ENCODE assay signal across 9 mouse cellular contexts in genomic region chr11:53758791-53759351, GRCm38 (mm10). TPM values are rescaled to one million over a fixed set of nuclear protein-coding genes. Genes with fewer than 3 reads are reported as not detected.
DNase-seq lines count a peak whose midpoint lies in the region; ATAC-seq and TF ChIP-seq lines count a peak whose summit lies in the region.
"Had no signal": no experiment of that assay in that cellular context is flagged by ENCODE, and none has a peak within 500 bp of the region (broad histone marks: within the 10 kb centered on the region; RNA-seq: fewer than 3 reads in every experiment).

No protein-coding gene starts in this region.

- H3K9ac ChIP-seq in stomach, embryonic 14.5 days (replicated peaks; ENCODE audit: low read depth, low read length), result no peak overlapping the region

- no peak overlapping the region for H3K4me2 ChIP-seq in stomach, embryonic 14.5 days (replicated peaks; ENCODE audit: low read depth, low read length)

- no peak overlapping the region for H3K27ac ChIP-seq in kidney, adult 2 months (ENCODE audit: insufficient read depth, low read depth, low read length)
- H3K27ac ChIP-seq in stomach, embryonic 14.5 days (ENCODE audit: low read length), result peak overlapping the region; percentile 3; the same call in 1 of the 2 replicates

- ATAC-seq in Patski, result no peak
- no peak for ATAC-seq in stomach, embryonic 14.5 days (ENCODE audit: insufficient number of reproducible peaks, insufficient read depth, low FRiP score, low read depth)

- H3K36me3 ChIP-seq in kidney, adult 2 months (ENCODE audit: control insufficient read depth, insufficient read depth, low read length), result no peaks in the 10 kb centered on the region
- no peaks in the 10 kb centered on the region for H3K36me3 ChIP-seq in stomach, embryonic 14.5 days (ENCODE audit: control insufficient read depth, insufficient read depth, low read length)

- 42% methylated on average over 6 of the region's 6 CpGs for WGBS in kidney, adult 2 months
- WGBS in stomach, embryonic 14.5 days, result 43% methylated on average over 6 of the region's 6 CpGs

- H3K4me1 ChIP-seq in kidney, adult 2 months (ENCODE audit: control insufficient read depth, insufficient read depth, low read length), result peaks cover 29% of the 10 kb centered on the region
- H3K4me1 ChIP-seq in stomach, embryonic 14.5 days (ENCODE audit: control insufficient read depth, insufficient read depth, low read length), result peaks cover 45% of the 10 kb centered on the region; the same call in 1 of the 2 replicates

- POLR2A ChIA-PET in Patski (lab: Charles Lee), result no interaction called here

- CTCF ChIA-PET in Patski (lab: Charles Lee), result interaction anchor here (1.0 to 3.3 kb wide), 5 partner anchors 21 to 94 kb away, joined by 4 to 29 read pairs (median 4); no protein-coding TSS in a partner anchor

- H3K4me3 ChIP-seq in kidney, adult 2 months (ENCODE audit: insufficient read depth, low read depth, low read length), result no peak overlapping the region
- no peak overlapping the region for H3K4me3 ChIP-seq in stomach, embryonic 14.5 days (ENCODE audit: low read depth, low read length)

- no peaks in the 10 kb centered on the region for H3K9me3 ChIP-seq in stomach, embryonic 14.5 days (ENCODE audit: control insufficient read depth, low read depth, low read length)

- H3K27me3 ChIP-seq in kidney, adult 2 months (replicated peaks; ENCODE audit: control insufficient read depth, insufficient read depth, low read length), result no peaks in the 10 kb centered on the region
- no peaks in the 10 kb centered on the region for H3K27me3 ChIP-seq in Patski
- no peaks in the 10 kb centered on the region for H3K27me3 ChIP-seq in stomach, embryonic 14.5 days (ENCODE audit: control insufficient read depth, insufficient read depth, low read length)

- TF ChIP-seq CTCF in kidney, adult 2 months (conservative IDR thresholded peaks at IDR 0.05; ENCODE audit: insufficient read depth, insufficient read length, low read depth, low read length), result peak; percentile 53
- TF ChIP-seq CTCF in Patski (IDR thresholded peaks at IDR 0.05), result peak; percentile 60

- no peak for TF ChIP-seq POLR2A in kidney, adult 2 months (IDR thresholded peaks at IDR 0.05; ENCODE audit: low read depth, low read length)

- in situ Hi-C loops in Patski (cut with MboI; ENCODE audit: low pct_unique_long_range_greater_than_20kb), result no loop called here

- DNase-seq in kidney, adult 2 months, result peak; percentile 66
- DNase-seq in kidney, adult 8-10 months, result no peak
- DNase-seq in Patski (ENCODE audit: low read depth, low spot score), result no peak
- DNase-seq in induced T-regulatory cell, adult 2 months (ENCODE audit: low read depth), result peak; percentile 54
- DNase-seq in spleen, postnatal 4 days (ENCODE audit: low spot score in 2 of 2), result no peak
- no peak for DNase-seq in right cerebral cortex, adult 2 months (ENCODE audit: low spot score in 2 of 2)
- no peak for DNase-seq in right cerebral cortex, adult 18-20 months

RNA-seq across cellular contexts. Expression of gene Irf1, which starts 10.9 kb away (rescaled TPM):
- polyA plus RNA-seq in kidney, adult 2 months (2012; rRNA removed), result 31.5 and 35.5 TPM in 2 replicates
- 30.7 TPM for polyA plus RNA-seq in Patski (2021)
- polyA plus RNA-seq in stomach, embryonic 14.5 days (2014; fragmentation: Nextera tagmentation; extraction: Ambion mirVana), result 19.3 and 21.6 TPM in 2 replicates

RNA-seq across cellular contexts. Expression of gene Gm17334, which starts 14.1 kb away (rescaled TPM):
- polyA plus RNA-seq in kidney, adult 2 months (2012; rRNA removed), result 0.91 and 1.1 TPM in 2 replicates
- polyA plus RNA-seq in Patski (2021), result 0.44 TPM
- polyA plus RNA-seq in stomach, embryonic 14.5 days (2014; fragmentation: Nextera tagmentation; extraction: Ambion mirVana), result 0.46 TPM in 1 of 2 replicates, not detected in the other
- polyA plus RNA-seq: limb, embryonic 11.5 days had no signal

RNA-seq across cellular contexts. Expression of gene Il5, which starts 38.3 kb away (rescaled TPM):
- 0.08 TPM in 1 of 2 replicates, not detected in the other for polyA plus RNA-seq in kidney, adult 2 months (2012; rRNA removed)
- not detected for polyA plus RNA-seq in Patski (2021)
- polyA plus RNA-seq in stomach, embryonic 14.5 days (2014; fragmentation: Nextera tagmentation; extraction: Ambion mirVana), result not detected in 2 replicates

RNA-seq across cellular contexts. Expression of gene Rad50, which starts 51.8 kb away (rescaled TPM):
- 3.0 and 4.0 TPM in 2 replicates for polyA plus RNA-seq in kidney, adult 2 months (2012; rRNA removed)
- 20.9 TPM for polyA plus RNA-seq in Patski (2021)
- 28.9 and 32.8 TPM in 2 replicates for polyA plus RNA-seq in stomach, embryonic 14.5 days (2014; fragmentation: Nextera tagmentation; extraction: Ambion mirVana)

Comparison
In these comparisons a context has a peak if more than half of its experiments do, and no peak if none do; other contexts are left out.
1. DNase-seq: peak in kidney, adult 2 months (single experiment) and induced T-regulatory cell, adult 2 months (single experiment); none in kidney, adult 8-10 months (0 of 2), Patski (single experiment), spleen, postnatal 4 days (0 of 2), right cerebral cortex, adult 2 months (0 of 2) and right cerebral cortex, adult 18-20 months (single experiment).